9 mouse cellular contexts compared by ENCODE assay signal in the genomic region with DNA sequence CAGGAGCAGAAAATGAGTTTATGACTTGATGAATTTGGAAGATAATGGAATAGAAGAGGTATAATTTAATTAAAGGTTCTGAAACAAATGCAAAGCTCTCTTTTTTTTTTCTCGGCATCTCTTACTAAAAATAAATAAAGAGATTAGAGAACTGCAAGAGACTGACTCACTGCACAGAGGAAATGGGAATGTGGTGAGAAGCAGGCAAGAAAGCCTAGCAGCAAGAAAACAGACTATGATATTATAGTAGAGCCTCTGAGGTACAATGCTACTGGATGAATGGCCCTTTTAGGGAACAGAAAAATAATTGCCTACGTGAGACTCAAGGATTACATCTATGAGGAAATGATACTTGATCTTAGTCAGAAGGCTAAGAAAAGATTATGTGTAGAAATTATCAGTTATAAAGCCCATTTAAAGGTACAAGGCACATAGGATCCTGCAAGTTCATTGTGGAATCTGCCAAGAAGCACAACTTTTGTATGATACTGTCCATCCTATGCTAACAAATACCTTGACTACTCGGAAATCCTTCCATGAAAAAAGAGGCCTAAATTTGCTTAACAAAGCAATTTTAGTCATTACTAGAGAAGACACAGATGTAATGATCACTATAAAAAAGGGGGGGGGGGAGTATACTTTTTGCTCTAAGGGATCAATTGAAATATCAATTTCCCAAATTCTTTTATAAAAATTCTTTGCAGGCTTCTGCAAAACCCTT.
A peak's percentile ranks its signal among the peaks of the same experiment; 100 is the strongest.
DNase-seq lines count a peak whose midpoint lies in the region; ATAC-seq and TF ChIP-seq lines count a peak whose summit lies in the region.
"Had no signal": no experiment of that assay in that cellular context is flagged by ENCODE, and none has a peak within 500 bp of the region (broad histone marks: within the 10 kb centered on the region; RNA-seq: fewer than 3 reads in every experiment).

No protein-coding gene starts in this region.

- no peak for TF ChIP-seq CTCF in layer of hippocampus, adult 2 months (conservative IDR thresholded peaks at IDR 0.05)

- H3K9me3 ChIP-seq in forebrain, embryonic 14.5 days (replicated peaks; ENCODE audit: control insufficient read depth, low read length): no peaks in the 10 kb centered on the region
- H3K9me3 ChIP-seq: midbrain, embryonic 12.5 days had no signal

- no peak for DNase-seq in layer of hippocampus, adult 2 months (ENCODE audit: low spot score in 2 of 2)
- DNase-seq in layer of hippocampus, adult 9-11 months: no peak
- DNase-seq in forebrain, embryonic 14.5 days (ENCODE audit: low spot score): no peak
- no peak for DNase-seq in adrenal gland, adult 8-10 months
- DNase-seq: thymus, adult 2 months had no signal

- no peaks in the 10 kb centered on the region; the same call in 1 of the 2 replicates for H3K4me1 ChIP-seq in brown adipose tissue, adult 24 weeks (ENCODE audit: control insufficient read depth, insufficient read depth, insufficient read length, low read length)
- peaks cover 3% of the 10 kb centered on the region for H3K4me1 ChIP-seq in forebrain, embryonic 14.5 days (ENCODE audit: control insufficient read depth, insufficient read depth, low read length)

- WGBS in forebrain, embryonic 14.5 days: 81% methylated on average over 3 of the region's 3 CpGs

- peak overlapping the region; percentile 75; the same call in 1 of the 2 replicates for H3K27ac ChIP-seq in layer of hippocampus, adult 2 months
- peak overlapping the region; percentile 39; the same call in 1 of the 2 replicates for H3K27ac ChIP-seq in brown adipose tissue, adult 24 weeks (replicated peaks; ENCODE audit: low read depth, low read length)
- no peak overlapping the region for H3K27ac ChIP-seq in forebrain, embryonic 14.5 days (ENCODE audit: low read depth, low read length)
- H3K27ac ChIP-seq: midbrain, embryonic 12.5 days had no signal

- H3K9ac ChIP-seq in forebrain, embryonic 14.5 days (ENCODE audit: low read length): no peak overlapping the region
- H3K9ac ChIP-seq: midbrain, embryonic 12.5 days had no signal

- H3K36me3 ChIP-seq in forebrain, embryonic 14.5 days (ENCODE audit: control insufficient read depth, insufficient read depth, low read length): no peaks in the 10 kb centered on the region
- H3K36me3 ChIP-seq: midbrain, embryonic 12.5 days had no signal

- H3K4me3 ChIP-seq in layer of hippocampus, adult 2 months: no peak overlapping the region
- H3K4me3 ChIP-seq in brown adipose tissue, adult 24 weeks (ENCODE audit: insufficient read depth, low read depth, low read length): no peak overlapping the region
- no peak overlapping the region for H3K4me3 ChIP-seq in forebrain, embryonic 14.5 days (ENCODE audit: low read depth, low read length)
- H3K4me3 ChIP-seq: midbrain, embryonic 12.5 days had no signal

- no peak overlapping the region for H3K4me2 ChIP-seq in forebrain, embryonic 14.5 days (ENCODE audit: low read length)
- H3K4me2 ChIP-seq: midbrain, embryonic 12.5 days had no signal

- peak; percentile 27 for ATAC-seq in CD4-positive, CD25-positive, alpha-beta regulatory T cell, adult 4 months
- peak; percentile 75 for ATAC-seq in monocyte, adult 5-6 weeks (replicated peaks; ENCODE audit: insufficient number of reproducible peaks, low FRiP score, low TSS enrichment, poor library complexity, severe bottlenecking)
- ATAC-seq in forebrain, embryonic 14.5 days: no peak

- H3K27me3 ChIP-seq in forebrain, embryonic 14.5 days (replicated peaks; ENCODE audit: control insufficient read depth, insufficient read depth, low read length): no peaks in the 10 kb centered on the region
- H3K27me3 ChIP-seq: midbrain, embryonic 12.5 days had no signal
